Mouse (Mus musculus) telencephalon, adult 2 months (tissue): Measurements from ENCODE around the gene Ablim2.

Experiments used
- DNase-seq: peaks from one replicate; pipeline ENCODE4 v3.0.0-alpha.2; 2011; ENCODE audit warnings: low read depth, low spot score

The Ablim2 gene

DNA sequence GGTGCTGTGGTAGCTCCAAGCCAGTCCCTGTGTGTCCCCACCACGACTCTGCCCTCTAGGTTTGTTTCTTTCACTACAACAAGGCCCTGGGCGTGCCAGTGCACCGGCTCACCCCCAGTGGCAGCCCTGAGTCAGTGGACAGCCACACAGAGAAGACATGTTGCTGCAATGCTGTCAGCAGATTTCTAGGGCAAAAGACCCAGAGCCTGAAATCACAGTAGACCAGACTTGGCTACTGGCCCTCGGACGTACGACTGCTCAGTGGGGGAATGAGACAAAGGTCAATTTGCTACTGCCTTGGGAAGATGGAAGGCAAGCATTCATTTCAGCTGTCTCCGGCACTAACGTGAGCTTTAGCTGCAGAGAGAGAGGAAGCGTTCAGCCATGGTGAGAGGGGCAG lies 124.7 kb downstream of the Ablim2 start:
- DNase-seq: no peak

DNA sequence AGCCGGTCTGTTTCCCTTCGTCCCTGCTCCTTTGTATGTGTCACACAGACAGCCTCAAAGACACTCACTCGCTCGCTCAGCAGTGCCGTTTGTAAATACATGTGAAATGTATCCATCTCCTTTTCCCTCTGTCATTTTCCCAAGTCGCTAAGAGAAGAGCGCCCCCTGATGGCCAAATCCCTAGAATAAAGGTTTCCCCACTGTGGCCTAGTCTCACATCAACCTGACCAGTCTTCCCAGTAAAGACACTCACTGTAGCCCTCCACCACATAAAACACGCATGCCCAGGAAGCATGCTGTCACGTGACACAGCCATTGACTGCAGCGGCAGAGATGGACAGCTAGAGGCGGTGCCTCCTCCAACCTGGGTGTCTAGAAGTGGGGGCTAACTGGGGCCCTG lies 126.6 kb downstream of the Ablim2 start:
- DNase-seq: no peak

DNA sequence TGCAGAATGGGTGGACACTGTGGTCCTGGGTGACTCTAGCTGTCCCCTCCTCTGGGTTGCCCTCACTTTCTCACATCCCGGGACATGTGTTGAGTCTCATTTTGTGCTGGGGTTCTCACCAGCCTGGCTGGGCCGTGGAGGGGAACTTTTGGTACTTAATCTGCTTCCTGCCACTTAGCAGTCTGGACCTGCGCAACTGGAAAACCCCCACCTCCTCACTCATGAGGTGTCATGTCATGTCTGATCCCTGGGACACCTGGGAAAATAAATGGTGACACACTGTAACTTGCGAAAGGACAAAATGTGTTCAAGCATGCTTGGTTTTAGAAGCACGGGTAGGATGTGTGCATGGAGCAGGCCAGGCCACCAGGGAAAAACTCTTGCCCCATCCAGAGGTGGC lies 127.0 kb downstream of the Ablim2 start:
- no peak for DNase-seq

DNA sequence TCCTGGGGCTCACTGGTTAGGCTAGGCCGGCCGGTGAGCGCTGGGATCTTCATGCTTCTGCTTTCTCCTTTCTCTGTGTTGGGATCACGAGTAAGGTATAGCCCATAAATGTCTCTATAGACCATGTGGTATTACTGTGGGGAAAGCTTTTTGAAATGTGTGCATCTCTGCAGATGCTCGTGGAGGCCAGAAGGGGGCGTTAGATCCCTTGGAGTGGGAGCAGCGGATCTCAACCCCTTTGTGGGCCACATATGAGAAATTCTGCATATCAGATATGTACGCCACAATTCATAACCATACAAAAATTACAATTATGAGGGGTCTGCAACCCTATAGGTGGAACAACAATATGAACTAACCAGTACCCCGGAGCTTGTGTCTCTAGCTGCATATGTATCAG lies 131.3 kb downstream of the Ablim2 start:
- no peak for DNase-seq

DNA sequence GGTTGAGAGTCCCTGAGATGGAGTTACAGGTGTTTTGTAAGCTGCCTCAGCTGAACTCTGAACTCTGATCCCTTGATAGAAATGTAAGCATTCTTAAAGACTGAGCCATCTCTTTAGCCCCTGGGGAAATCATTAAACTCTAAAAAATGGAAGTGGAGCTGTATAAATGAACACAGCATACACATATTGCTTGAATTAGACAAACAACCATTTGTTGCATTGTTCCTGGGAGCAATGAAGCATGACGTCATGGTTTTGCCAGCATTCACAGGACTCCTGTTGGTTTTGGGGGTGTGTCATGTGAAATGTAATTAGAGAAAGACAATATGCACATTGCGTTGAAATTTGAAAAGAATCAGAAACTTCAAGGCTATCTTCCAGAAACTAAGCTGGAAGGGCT lies 132.0 kb downstream of the Ablim2 start:
- DNase-seq: no peak

DNA sequence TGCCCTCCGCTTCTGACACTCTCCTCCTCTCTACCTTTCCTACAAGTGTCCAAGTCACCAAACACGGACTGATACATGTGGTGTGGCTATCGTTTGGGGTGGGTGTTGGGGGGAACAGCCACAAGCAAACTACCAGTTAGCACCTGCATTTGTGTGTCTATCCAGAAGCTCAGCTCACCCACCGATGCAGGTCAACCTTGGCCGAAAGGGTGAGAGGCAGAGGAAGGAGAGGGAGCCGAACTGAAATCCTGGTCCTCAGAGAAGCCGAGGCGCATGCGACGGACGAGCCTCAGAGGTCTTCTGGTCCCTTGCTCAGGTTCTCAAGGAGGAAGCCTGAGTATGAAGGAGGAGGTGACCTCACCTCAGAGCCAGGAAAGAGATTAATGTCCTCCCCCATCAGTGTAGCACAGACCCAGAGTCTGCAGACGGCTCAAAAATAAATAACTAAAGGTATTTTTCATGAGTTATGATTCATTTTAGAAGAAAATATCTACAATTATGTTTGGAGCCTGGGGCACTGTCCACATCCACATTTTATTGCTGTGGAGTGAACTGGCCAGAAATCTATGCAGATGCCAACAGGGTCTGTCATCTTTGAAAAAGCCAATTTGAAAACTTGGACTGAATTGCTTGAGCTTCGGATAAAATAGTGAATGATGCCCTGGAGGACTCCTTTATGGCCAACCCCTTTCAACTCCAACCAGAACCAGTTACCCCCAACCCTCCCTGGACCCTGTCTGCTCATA lies 133.5 kb downstream of the Ablim2 start:
- DNase-seq: no peak

DNA sequence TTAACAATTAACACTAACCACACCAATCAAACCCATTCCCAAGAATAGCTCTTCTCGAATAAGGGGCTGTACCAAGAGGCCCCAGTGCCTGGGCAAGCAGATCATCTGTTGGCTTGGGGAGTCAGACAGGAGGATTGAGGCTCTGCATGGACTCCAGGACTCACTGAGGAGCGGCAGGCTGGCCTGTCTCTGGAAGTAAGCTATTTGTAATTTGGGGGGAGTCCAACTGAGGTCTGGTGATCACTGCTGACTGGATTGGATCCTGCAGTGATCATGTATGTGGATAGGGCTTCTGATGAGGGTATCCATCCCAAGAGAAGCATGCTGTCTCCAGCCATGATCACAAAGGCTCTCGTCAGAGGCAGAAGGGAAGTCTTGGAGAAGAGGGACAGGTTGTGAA lies 134.7 kb downstream of the Ablim2 start:
- no peak for DNase-seq

DNA sequence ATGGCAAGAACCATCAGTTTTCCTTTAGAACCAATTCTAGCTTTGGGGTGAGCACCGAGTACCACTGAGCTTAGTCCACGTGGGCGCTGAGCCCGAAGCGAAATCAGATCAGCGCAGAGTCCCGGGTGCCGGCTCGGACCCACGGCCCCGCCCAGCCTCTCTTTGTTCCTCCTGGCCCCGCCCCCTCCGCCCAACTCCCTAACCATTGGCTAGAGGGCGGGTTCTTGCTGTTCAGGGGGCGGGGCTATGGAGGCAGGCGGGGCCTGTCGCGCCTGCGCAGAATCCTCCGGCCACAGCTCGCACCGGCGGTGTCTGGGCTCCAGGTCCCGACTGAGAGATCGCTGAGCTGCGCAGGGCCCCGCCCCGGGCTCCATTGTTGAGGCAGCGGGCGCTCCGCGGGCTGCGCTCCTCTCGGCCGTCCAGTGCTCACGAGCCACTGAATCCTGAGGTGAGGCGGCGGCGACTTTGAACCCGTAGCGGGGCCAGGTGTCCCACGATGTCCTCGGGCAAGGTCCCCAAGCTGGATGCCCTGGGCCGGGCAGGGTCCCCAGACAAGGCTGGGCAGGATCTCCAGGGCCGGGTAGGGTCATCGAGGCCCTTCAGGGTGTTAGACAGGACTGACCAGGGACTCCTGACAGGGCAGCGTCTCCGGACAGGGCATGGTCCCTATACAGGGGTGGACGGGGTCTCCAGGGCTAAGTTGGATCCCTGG lies 135.6 kb downstream of the Ablim2 start, which contains the start of gene Afap1:
Gene Afap1, plus strand, starts transcription at position 227 of the 712 bp plus-strand sequence.
- peak; percentile 87 for DNase-seq

DNA sequence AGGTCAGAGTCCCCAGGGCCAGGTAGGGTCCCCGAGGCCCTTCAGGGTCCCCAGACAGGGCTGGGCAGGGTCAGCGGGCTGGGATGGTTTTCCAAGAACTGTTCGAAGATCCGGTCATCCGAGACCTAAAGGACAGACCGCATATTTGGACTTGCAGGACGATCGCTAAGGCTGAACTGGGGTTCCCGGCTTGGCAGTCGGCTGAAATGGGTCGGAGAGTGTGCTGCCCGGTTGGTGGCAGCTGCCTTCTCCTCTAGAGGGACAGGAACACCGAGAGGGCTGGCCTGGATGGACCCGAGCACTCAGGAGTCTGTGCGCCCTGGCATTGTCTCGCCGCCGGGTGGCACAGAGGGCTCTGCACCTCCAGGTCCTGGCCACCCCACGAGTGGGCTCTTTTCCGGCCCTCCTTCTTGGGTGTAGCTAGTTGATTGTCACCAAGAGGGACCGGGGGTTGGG lies 136.2 kb downstream of the Ablim2 start:
- DNase-seq: no peak

DNA sequence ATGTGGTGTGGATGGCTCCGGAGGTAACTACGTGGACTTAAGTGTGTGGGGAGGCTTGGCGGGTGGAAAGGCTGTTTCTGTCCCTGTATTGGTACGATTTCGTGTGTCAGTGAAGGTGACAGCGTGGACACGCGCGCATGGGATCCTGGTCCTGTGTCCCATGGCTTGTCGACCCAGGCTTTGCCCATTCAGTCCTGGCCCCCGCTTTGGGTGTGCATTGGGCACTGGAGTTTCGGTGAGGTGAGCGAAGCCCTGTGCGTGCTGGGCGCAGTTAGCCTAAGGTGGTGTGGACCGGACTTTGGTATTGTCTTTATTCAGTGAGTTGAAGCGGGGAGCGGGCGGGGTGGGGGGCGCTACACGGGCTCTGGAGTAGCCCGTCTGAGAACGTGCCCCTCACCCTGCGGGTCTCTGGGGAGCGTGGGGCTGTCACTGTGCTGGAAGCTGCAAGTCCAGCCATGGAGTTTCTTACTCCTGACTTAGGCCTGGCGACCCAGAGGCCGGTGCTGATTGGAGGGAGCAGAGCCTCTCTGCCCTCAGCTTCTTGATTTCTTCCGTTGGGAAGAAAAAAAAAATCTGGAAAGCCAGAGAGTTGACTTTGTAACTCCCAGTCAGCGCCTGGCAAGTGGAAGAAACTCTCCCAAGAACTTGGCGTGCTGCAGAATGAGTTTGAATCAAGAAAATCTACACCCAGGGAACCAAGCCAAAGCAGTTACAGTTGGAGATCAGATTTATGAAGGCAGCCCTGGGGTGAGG lies 136.8 kb downstream of the Ablim2 start:
- no peak for DNase-seq

DNA sequence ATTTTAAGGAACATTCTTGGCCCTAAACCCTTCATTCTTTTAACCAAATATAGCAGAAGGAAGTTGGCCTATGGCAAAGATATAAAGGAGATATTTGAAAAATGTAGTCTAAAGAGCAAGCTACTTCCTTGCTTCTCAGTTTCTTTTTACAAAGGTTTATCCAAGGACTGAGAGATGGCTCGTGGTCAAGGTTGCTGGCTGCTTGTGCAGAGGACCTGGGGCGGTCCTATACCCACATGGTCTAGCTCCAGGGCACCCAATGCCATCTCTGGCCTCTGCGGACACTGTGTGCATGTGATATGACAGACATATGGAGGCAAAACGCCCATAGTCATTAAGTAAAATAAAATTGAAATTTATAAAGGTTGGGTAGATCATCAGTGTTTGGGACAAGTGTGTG lies 138.2 kb downstream of the Ablim2 start:
- no peak for DNase-seq

DNA sequence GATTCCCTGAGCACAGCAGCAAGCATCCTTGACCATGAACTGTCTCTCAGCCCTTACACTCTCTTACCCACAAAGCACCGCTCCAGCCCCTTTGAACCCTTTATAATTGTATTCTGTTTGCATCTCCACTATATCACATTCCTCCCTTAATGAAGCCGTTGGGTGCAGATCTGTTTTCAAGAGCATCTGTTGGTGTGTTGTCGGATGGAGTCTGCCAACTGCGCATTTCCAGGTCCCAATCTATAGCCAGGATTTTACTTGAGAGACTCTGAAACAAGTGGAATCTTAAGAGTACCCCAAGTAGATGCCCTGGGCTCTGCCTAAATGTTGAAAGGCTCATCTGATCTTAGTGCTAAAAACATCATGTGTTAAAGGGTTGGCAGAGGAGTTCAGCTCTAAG lies 138.9 kb downstream of the Ablim2 start:
- DNase-seq: no peak

DNA sequence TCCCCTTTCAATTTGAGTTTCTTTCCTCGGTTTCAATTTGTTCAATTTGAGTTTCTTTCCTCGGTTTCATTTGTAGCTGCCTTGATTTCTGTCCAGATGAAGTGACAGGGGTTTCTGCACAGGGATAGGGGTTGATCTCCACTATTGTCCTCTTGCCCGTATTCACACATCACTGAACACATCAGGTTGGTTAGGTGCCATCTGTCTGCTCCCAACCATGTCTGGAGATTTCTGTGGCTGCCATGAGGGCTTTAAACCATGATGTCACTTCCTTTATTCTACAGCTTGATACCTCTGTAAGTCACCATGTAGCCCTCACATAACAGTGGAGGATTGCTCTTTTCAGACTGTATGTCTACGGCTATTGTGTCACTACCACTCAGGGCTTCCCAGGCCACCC lies 139.5 kb downstream of the Ablim2 start:
- no peak for DNase-seq

DNA sequence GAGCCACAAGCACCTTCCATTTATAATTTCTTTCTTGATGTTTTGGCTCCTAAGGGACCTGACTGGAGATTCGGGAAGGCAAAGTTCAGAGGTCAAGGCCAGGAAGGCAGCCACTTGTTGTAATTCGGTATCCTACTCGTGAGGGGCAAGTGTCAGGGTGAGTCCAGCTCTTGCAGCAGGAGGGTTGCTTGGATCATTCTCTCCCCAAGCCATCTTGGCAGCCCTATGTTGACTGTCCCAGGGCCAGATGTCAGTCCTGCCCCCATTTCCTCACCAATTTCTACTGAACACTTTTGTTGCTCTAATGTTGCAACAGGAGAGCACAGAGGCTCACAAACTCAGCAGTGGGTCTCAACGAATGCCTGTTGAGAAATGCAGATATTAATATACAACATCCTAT lies 140.4 kb downstream of the Ablim2 start:
- DNase-seq: no peak

DNA sequence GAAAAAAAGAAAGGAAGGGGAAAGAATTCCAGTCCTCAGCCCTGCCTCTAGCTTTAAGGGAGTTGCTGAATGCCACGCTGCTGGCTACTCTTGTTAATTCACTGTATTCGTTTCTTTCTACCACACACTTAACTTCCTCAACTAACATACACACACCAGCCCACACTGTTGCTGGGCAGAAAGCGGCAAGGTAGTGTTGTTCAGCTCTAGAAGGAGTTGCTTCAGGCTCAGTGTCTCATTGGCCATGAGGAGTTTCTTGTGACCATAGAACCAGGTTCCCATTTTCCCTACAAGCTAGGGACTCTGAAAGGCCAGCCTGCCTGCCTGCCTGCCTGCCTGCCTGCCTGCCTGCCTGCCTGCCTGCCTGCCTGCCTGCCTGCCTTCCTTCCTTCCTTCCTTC lies 141.3 kb downstream of the Ablim2 start:
- DNase-seq: no peak

DNA sequence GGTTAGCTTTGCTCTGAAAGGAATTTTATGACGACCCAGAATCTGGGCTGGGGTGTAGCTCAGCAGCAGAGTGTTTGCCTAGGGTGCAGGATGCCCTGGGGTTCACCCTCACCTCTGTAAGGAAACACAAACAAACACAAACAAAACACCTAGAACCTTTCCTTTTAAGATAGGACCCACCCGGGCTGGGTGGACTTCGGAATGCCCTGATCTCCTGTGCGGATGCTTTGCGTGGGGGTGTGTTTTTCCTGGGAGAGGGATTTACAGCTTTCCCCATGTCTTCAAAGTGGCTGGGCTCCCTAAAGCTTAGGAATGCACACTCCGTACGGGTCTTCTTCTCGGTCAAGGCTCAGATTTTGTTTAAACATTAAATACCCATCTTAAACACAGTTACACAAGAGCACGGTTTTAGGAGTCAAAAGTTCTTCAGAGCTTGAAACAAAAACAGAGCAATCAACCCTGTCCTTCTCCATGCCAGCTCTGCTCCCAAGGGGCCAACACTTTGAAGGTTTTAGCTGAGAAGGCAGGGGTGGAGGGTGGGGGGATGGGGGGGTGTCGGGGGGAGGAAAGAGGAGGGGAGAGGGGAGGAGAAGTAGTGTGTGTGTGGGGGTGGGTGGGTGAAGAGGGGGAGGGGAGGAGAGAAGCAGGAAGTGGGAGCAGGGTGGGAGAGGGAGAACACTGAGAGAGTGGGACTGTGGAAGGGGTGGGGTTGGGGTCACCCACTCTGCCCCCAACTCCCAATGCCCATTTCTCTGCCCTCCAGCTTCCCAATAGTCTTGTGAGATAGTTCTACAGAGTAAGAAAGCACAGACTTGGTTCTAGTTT lies 142.9 kb downstream of the Ablim2 start:
- DNase-seq: no peak

DNA sequence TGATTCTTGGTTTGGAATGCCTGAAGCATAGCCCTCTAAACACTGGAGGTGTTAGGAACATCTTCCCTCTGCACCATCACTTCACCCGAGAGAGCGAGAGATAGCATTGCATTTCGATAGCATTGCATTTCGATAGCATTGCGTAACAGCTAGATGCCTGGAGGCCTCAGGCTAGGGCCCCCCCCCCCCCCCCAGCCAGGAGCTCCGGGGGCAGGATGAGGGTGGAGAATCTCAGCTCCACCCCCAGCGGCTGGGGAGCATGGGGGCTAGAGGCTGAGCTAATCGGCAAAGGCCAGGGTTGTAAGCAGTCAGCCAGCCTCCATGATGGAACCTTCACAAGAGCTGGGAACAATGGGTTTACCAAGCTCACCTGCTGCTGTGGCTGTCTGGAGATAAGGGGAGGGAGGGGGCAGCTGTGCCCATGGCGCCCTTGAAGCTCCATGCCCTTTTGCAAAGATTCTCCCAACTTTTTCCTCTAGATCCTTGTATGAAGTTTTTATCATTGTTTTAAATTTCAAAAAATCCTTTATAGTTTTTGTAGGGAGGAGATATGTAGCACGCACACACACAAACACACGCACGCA lies 143.6 kb downstream of the Ablim2 start:
- no peak for DNase-seq

DNA sequence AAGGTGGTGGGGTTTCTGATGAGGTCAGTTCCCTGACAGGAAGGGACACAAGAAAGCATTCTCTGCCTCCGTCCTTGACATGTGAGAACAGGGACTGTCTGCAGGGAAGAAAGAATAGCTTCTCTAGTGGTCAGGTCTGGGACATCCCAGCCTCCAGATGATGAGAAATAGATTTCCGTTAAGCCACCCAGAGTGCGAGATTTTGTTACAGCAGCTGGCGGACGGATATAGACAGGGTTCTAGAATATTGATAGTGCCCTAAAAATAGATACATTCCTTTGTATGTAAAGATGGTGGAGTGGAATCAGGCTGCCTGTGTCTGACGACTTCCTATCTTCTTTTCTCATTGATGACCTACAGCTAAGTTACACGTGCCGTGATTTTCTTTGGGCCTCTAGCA lies 145.8 kb downstream of the Ablim2 start:
- DNase-seq: no peak

DNA sequence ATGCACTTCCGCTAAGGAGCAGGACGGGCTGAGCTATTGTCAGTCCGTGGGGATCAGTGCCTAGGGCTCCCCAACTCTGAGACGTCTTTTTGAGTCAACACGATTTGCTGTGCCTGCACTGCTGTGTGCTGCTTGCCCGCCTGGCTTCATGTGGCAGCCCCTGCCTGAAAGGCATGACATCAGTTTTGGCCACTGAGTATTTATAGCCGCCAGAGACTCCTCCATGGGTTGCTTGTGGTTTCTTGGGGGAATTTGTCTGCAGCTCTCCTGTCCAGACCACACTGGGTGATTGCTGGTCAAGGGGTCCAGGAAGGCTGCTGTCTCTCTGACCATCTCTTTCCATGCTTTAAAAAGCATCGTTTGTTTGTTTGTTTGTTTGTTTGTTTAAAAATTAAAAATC lies 147.6 kb downstream of the Ablim2 start:
- no peak for DNase-seq

DNA sequence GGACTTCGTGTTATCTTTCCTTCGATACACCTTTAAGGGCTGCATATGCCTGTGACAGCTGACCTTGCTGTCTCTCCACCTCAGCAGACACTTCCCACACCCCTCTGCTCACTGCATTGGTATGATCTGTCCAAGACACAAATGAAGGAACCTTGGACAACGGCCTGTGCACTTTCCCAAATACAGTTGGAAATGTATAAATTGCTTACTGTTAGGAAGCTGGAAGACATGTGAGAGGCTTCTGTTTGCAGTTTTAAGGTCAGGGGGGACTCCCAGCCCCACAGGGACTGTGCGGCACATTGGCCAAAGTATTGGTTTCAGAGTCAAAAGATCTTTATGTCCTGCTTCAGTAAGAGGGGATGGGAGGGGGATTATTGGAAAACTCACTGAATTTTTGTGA lies 149.4 kb downstream of the Ablim2 start:
- DNase-seq: no peak
